Mouse (Mus musculus) limb, embryonic 13.5 days (tissue): Measurements from ENCODE around the gene Lmod2. TPM values are rescaled to one million over a fixed set of nuclear protein-coding genes. Genes with fewer than 3 reads are reported as not detected.

Experiments used
- ATAC-seq: fragments of 200-750 bp; cut with Nextera tagmentation; 2 replicates; pipeline ENCODE4 v1.8.0; 2017; ENCODE audit warnings: low read depth, moderate number of reproducible peaks, moderate TSS enrichment; ENCODE audit not compliant: low FRiP score
- H3K27ac ChIP-seq: fragments of 300-500 bp; sonication (generic); 2 replicates; pipeline ENCODE4 v1.5.1; 2015; ENCODE audit warnings: inconsistent platforms, mild to moderate bottlenecking, moderate library complexity
- H3K27me3 ChIP-seq: fragments of 300-500 bp; sonication (generic); 2 replicates; pipeline ENCODE4 v1.6.1; 2015; ENCODE audit warnings: mild to moderate bottlenecking, inconsistent platforms
- H3K36me3 ChIP-seq: fragments of 300-500 bp; sonication (generic); 2 replicates; pipeline ENCODE4 v1.6.1; 2015; ENCODE audit warnings: inconsistent platforms, mild to moderate bottlenecking, moderate library complexity
- H3K4me1 ChIP-seq: fragments of 300-500 bp; sonication (generic); 2 replicates; pipeline ENCODE4 v1.6.1; 2015; ENCODE audit warnings: inconsistent platforms
- H3K4me2 ChIP-seq: fragments of 300-500 bp; sonication (generic); replicated peaks from 2 replicates; pipeline ENCODE4 v1.6.1; 2015; ENCODE audit warnings: inconsistent platforms, mild to moderate bottlenecking, moderate library complexity
- H3K4me3 ChIP-seq: fragments of 300-500 bp; sonication (generic); 2 replicates; pipeline ENCODE4 v1.5.1; 2015; ENCODE audit warnings: moderate library complexity, mild to moderate bottlenecking, inconsistent platforms
- H3K9ac ChIP-seq: fragments of 300-500 bp; sonication (generic); 2 replicates; pipeline ENCODE4 v1.6.1; 2015; ENCODE audit warnings: mild to moderate bottlenecking, inconsistent platforms
- H3K9me3 ChIP-seq: fragments of 300-500 bp; sonication (generic); 2 replicates; pipeline ENCODE4 v1.6.1; 2016; ENCODE audit warnings: inconsistent platforms
- WGBS: fragments of 180-500 bp; shearing (Covaris S2); methylation state at CpG from one replicate; pipeline ENCODE4 v1.1.7; 2015; 5-methylcytosine and 5-hydroxymethylcytosine counted together
- polyA plus RNA-seq: library from polyadenylated mRNA; unstranded; fragments of >200 nt; fragmentation: Nextera tagmentation; extraction: Ambion mirVana; gene quantifications from 2 replicates; pipeline ENCODE4 v1.2.1, GENCODE M21; 2015

Gene Lmod2
- polyA plus RNA-seq, 1 experiment from 2014 or later = 1.0 TPM

DNA sequence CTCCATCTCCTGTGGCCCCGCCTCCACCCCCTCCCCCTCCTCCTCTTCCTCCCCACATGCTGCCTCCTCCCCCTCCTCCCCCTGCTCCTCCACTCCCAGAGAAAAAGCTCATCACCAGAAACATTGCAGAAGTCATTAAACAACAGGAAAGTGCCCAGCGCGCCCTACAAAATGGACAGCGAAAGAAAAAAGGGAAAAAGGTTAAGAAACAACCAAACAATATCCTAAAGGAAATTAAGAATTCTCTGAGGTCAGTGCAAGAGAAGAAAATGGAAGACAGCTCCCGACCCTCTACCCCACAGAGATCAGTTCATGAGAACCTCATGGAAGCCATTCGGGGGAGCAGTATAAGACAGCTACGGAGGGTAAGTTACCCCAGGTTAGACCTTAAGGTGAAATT lies 6.7 kb downstream of the Lmod2 start:
- H3K9me3 ChIP-seq = no peaks in the 10 kb centered on the region
- WGBS = 88% methylated on average over 7 of the region's 7 CpGs
- no peak for ATAC-seq

DNA sequence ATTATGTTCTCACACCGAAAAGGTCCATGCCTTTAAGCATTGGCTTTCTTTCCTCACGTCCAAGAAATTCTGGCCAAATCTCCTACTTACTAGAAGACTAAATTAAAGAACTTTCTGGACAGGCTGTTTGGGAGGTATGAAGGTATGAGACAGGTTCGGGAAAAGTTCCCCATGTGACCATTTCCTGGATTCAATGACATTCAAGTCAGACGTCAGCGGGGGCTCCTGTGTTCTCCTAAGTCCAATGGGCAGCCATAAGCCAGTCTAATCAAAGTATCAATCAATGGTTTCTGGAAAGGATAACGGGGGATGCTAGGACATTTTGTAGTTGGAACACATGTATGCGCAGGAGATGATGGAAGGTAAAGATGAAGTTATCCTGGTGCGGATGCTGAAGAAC lies 8.1 kb downstream of the Lmod2 start:
- no peaks in the 10 kb centered on the region for H3K36me3 ChIP-seq
- no peak overlapping the region for H3K9ac ChIP-seq
- H3K4me3 ChIP-seq = no peak overlapping the region
- WGBS = 89% methylated on average over 8 of the region's 8 CpGs
- H3K27ac ChIP-seq = no peak overlapping the region
- no peaks in the 10 kb centered on the region for H3K27me3 ChIP-seq
- no peak for ATAC-seq
- no peak overlapping the region for H3K4me2 ChIP-seq
- no peaks in the 10 kb centered on the region for H3K9me3 ChIP-seq
- H3K4me1 ChIP-seq = no peaks in the 10 kb centered on the region

More for the DNA sequence above, 6.7 kb downstream of the Lmod2 start:
- no peak overlapping the region for H3K4me3 ChIP-seq
- H3K27ac ChIP-seq = no peak overlapping the region
- H3K4me2 ChIP-seq = no peak overlapping the region
- no peak overlapping the region for H3K9ac ChIP-seq
- no peaks in the 10 kb centered on the region for H3K36me3 ChIP-seq
- no peaks in the 10 kb centered on the region for H3K4me1 ChIP-seq
- H3K27me3 ChIP-seq = no peaks in the 10 kb centered on the region

DNA sequence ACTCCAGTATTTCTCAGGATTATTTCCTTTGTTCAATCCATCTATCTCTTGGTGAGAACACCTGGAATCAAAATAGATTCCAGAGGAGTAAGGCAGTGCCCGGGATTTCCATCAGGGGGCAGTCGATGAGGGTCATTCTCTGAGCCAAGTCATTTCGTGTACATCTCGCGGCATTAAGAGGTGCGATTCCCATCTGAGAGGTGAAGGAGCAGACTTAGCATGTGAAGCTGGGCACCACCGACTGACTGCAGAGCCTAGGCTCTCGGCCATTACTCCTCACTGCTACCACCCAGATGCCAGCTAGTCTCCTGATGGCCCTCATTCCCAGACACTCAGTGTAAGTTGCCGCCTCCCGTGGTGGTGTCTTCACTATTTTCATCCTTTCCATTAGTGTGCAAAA lies 8.9 kb downstream of the Lmod2 start:
- Histone ChIP-seq H3K4me2 (no peak overlapping the region), H3K4me1 (no peaks in the 10 kb centered on the region), H3K36me3 (no peaks in the 10 kb centered on the region), H3K4me3 (no peak overlapping the region), H3K9me3 (no peaks in the 10 kb centered on the region), H3K27ac (no peak overlapping the region), H3K9ac (no peak overlapping the region), H3K27me3 (no peaks in the 10 kb centered on the region)
- ATAC-seq = no peak
- WGBS = 76% methylated on average over 10 of the region's 10 CpGs

- no peaks in the 10 kb centered on the region for H3K4me1 ChIP-seq
- H3K36me3 ChIP-seq = peaks cover 3% of the 10 kb centered on the region
- H3K4me2 ChIP-seq = no peak overlapping the region
- H3K27ac ChIP-seq = no peak overlapping the region
- H3K4me3 ChIP-seq = no peak overlapping the region
- no peaks in the 10 kb centered on the region for H3K27me3 ChIP-seq
- 80% methylated on average over 15 of the region's 15 CpGs for WGBS
- H3K9me3 ChIP-seq = no peaks in the 10 kb centered on the region
- no peak for ATAC-seq
- no peak overlapping the region for H3K9ac ChIP-seq
Observed at GRCm38 (mm10) chr6:24607531-24607930, 10.0 kb downstream of the Lmod2 start.

DNA sequence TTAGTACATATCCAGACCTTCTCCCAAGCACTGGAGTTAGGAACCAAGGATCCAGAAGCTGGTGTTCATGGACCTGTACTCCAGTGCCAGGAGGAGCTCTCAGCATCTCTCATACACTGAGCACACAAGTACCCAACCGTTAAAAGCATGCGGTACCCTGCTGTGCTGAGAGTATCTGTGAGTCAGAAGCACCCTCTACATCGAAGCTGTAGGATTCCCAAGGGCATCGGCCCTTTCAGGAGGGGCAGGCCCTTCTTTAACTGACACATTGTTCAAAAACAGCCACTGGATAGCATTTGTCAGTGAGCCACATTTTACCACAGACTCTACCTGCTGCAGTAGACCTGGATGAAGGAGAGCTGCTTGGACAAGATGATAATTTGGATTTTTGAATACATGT lies 10.6 kb downstream of the Lmod2 start:
- WGBS = 79% methylated on average over 4 of the region's 4 CpGs
- H3K27ac ChIP-seq = no peak overlapping the region

DNA sequence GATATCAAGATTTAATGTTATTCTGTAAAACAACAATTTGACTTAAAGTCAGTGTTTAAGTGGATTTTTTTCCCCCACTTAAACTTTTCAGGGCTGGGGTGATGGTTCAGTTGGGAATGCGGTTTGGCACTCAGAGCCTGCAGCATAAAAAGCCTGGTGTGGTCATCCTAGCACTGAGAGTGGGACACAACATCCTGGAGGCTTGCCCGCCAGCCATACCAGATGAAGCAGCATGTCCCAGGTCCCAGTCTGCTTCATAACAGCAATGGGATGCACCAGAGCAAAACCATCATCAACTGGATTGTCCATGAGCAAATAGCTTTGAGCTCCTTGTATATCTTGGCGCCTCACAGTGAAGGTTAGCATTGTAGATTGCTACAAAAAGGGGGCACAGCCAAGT lies 11.1 kb downstream of the Lmod2 start:
- ATAC-seq = no peak
- peaks cover 13% of the 10 kb centered on the region for H3K36me3 ChIP-seq
- no peak overlapping the region for H3K4me2 ChIP-seq
- H3K9ac ChIP-seq = no peak overlapping the region
- H3K27me3 ChIP-seq = no peaks in the 10 kb centered on the region
- H3K27ac ChIP-seq = no peak overlapping the region
- WGBS = 88% methylated on average over 3 of the region's 3 CpGs
- no peaks in the 10 kb centered on the region for H3K9me3 ChIP-seq
- H3K4me1 ChIP-seq = no peaks in the 10 kb centered on the region
- H3K4me3 ChIP-seq = no peak overlapping the region

More for the DNA sequence above, 10.6 kb downstream of the Lmod2 start:
- Histone ChIP-seq H3K9me3 (no peaks in the 10 kb centered on the region), H3K27me3 (no peaks in the 10 kb centered on the region), H3K4me2 (no peak overlapping the region), H3K4me3 (no peak overlapping the region), H3K9ac (no peak overlapping the region), H3K36me3 (peaks cover 9% of the 10 kb centered on the region), H3K4me1 (no peaks in the 10 kb centered on the region)
- no peak for ATAC-seq

- 62% methylated on average over 4 of the region's 4 CpGs for WGBS
- H3K27ac ChIP-seq = no peak overlapping the region
- H3K27me3 ChIP-seq = no peaks in the 10 kb centered on the region
- H3K36me3 ChIP-seq = peaks cover 18% of the 10 kb centered on the region
- no peak overlapping the region for H3K4me2 ChIP-seq
- H3K4me3 ChIP-seq = no peak overlapping the region
- no peaks in the 10 kb centered on the region for H3K9me3 ChIP-seq
- no peak overlapping the region for H3K9ac ChIP-seq
- no peak for ATAC-seq
- H3K4me1 ChIP-seq = no peaks in the 10 kb centered on the region
Observed at GRCm38 (mm10) chr6:24609531-24609930, 12.0 kb downstream of the Lmod2 start.

DNA sequence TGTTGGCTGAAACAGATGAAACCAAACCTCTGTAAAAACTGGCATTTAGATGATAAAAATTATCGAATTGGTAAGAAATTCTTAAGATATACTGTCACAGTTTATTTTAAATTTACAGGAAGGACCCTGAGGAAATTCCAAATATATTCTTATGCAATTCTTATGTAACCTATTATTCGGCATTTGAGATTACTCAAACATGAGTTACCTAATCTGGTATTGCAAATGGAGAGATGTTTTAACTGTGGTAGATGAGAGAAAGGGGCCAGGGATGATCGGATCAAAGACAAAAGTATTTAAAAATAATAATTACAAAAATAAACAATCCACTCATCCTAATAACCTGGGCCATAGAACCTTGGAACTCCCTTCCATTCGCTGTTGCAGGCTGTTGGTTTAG lies 12.8 kb downstream of the Lmod2 start:
- Histone ChIP-seq H3K36me3 (peaks cover 27% of the 10 kb centered on the region), H3K27me3 (no peaks in the 10 kb centered on the region), H3K27ac (no peak overlapping the region), H3K4me3 (no peak overlapping the region), H3K4me2 (no peak overlapping the region), H3K9ac (no peak overlapping the region), H3K9me3 (no peaks in the 10 kb centered on the region), H3K4me1 (no peaks in the 10 kb centered on the region)
- 91% methylated on average over 4 of the region's 4 CpGs for WGBS
- no peak for ATAC-seq

DNA sequence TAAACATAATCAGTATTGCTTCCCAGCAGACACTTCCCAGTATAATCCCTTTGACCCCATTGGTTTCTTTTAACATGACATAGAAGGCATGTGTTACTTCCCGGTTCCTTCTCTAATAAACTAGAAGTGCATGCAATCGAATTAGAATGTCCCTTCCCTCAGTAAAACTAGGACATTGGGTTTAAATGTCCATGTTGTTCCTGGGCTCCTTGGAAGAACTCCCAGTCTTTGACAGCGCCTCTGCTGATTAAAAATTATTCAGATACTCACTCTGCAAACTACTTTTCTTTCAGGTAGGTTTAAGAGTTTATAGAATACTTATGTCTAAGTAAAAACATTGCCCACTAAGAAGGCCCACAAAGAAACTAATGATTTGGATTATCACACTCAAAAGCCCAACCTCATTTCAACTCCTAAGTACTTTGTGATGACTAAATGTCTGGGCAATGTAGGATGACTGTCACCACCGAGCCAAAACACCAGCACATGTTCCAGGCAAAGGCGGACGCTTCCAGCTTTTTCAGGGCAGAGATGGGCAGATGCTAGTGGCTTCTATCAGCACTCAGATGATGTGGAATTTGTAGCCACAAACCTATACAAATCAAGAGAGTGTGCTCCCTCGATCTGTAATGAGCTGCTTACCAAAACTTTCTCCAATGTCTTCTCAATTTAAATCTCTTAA lies 14.7 kb downstream of the Lmod2 start:
- WGBS = 84% methylated on average over 7 of the region's 7 CpGs
- H3K27ac ChIP-seq = no peak overlapping the region
- no peak for ATAC-seq

DNA sequence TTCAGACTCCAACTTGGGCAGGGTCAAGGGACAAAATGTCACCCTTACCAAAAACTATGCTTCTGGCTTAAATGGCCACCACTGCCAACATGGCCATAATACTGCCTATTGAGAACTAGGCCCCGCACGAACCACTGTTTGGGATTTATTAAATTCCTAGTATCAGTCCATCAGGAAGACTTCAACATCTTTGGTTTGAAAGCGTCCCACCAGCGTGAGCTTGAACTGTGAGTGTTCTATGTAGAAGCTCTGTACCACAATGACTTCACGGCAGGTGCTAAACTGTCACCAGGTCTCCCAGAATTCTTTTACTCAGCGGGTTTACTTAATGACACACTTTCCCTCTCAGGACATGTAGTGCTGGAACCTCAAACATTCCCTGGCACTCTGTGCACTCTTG lies 15.8 kb downstream of the Lmod2 start:
- no peaks in the 10 kb centered on the region for H3K27me3 ChIP-seq
- 96% methylated on average over 6 of the region's 6 CpGs for WGBS
- no peaks in the 10 kb centered on the region for H3K4me1 ChIP-seq
- no peaks in the 10 kb centered on the region for H3K9me3 ChIP-seq
- no peak overlapping the region for H3K4me3 ChIP-seq
- H3K27ac ChIP-seq = no peak overlapping the region
- H3K4me2 ChIP-seq = no peak overlapping the region
- ATAC-seq = no peak
- H3K36me3 ChIP-seq = peaks cover 50% of the 10 kb centered on the region
- no peak overlapping the region for H3K9ac ChIP-seq

More for the DNA sequence above, 14.7 kb downstream of the Lmod2 start:
- no peaks in the 10 kb centered on the region for H3K27me3 ChIP-seq
- no peaks in the 10 kb centered on the region for H3K4me1 ChIP-seq
- peaks cover 38% of the 10 kb centered on the region for H3K36me3 ChIP-seq
- no peak overlapping the region for H3K4me2 ChIP-seq
- H3K9me3 ChIP-seq = no peaks in the 10 kb centered on the region
- no peak overlapping the region for H3K9ac ChIP-seq
- no peak overlapping the region for H3K4me3 ChIP-seq

DNA sequence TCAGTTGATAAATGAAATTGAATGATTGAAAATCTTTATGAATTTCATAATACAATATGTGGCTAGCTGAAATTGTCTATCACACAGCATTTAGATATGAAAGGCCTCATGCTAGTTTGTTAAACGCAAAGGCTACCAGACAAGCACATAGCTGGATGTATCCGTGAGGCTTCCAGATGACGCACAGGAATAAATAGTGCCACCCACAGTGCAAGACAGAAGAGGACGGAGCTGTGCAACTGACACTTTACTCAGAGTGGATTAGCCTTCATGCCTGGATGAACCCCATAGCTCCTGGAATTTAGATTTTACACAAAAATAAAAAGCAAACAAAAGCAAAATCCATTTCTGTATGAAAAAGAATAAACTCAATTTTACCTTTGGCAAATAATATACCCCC lies 16.4 kb downstream of the Lmod2 start:
- H3K4me1 ChIP-seq = no peaks in the 10 kb centered on the region
- H3K27ac ChIP-seq = no peak overlapping the region
- WGBS = 95% methylated on average over 4 of the region's 4 CpGs
- peaks cover 50% of the 10 kb centered on the region for H3K36me3 ChIP-seq
- H3K4me3 ChIP-seq = no peak overlapping the region
- no peak overlapping the region for H3K9ac ChIP-seq
- no peak for ATAC-seq
- no peak overlapping the region for H3K4me2 ChIP-seq
- no peaks in the 10 kb centered on the region for H3K27me3 ChIP-seq
- H3K9me3 ChIP-seq = no peaks in the 10 kb centered on the region

GRCm38 (mm10) chr6:24616746-24617145 lies 19.2 kb downstream of the Lmod2 start:
- ATAC-seq = no peak
- Histone ChIP-seq H3K4me1 (no peaks in the 10 kb centered on the region), H3K27ac (no peak overlapping the region), H3K9ac (no peak overlapping the region), H3K4me3 (no peak overlapping the region), H3K27me3 (no peaks in the 10 kb centered on the region), H3K36me3 (peaks cover 62% of the 10 kb centered on the region), H3K9me3 (no peaks in the 10 kb centered on the region), H3K4me2 (no peak overlapping the region)
- 83% methylated on average over 4 of the region's 4 CpGs for WGBS
